Mouse (Mus musculus) heart, embryonic 13.5 days (tissue): Measurements from ENCODE around the gene Rala. TPM values are rescaled to one million over a fixed set of nuclear protein-coding genes. Genes with fewer than 3 reads are reported as not detected.

Source experiments
- ATAC-seq: fragments of 200-750 bp; cut with Nextera tagmentation; 2 replicates; pipeline ENCODE4 v1.8.0; 2017; ENCODE audit warnings: moderate TSS enrichment; ENCODE audit not compliant: insufficient number of reproducible peaks, low FRiP score, low TSS enrichment; ENCODE audit errors: extremely low read depth
- H3K27ac ChIP-seq: fragments of 300-500 bp; sonication (generic); replicated peaks from 2 replicates; pipeline ENCODE4 v1.5.1; 2015; ENCODE audit warnings: moderate library complexity, mild to moderate bottlenecking, inconsistent platforms
- H3K27me3 ChIP-seq: fragments of 300-500 bp; sonication (generic); replicated peaks from 2 replicates; pipeline ENCODE4 v1.6.1; 2015; ENCODE audit warnings: mild to moderate bottlenecking, inconsistent platforms
- H3K36me3 ChIP-seq: fragments of 300-500 bp; sonication (generic); 2 replicates; pipeline ENCODE4 v1.6.1; 2015; ENCODE audit warnings: mild to moderate bottlenecking, inconsistent platforms
- H3K4me1 ChIP-seq: fragments of 300-500 bp; sonication (generic); 2 replicates; pipeline ENCODE4 v1.6.1; 2015; ENCODE audit warnings: inconsistent platforms
- H3K4me2 ChIP-seq: fragments of 300-500 bp; sonication (generic); 2 replicates; pipeline ENCODE4 v1.6.1; 2015; ENCODE audit warnings: inconsistent platforms, mild to moderate bottlenecking, moderate library complexity
- H3K4me3 ChIP-seq: fragments of 300-500 bp; sonication (generic); 2 replicates; pipeline ENCODE4 v1.5.1; 2015; ENCODE audit warnings: moderate library complexity, mild to moderate bottlenecking, inconsistent platforms
- H3K9ac ChIP-seq: fragments of 300-500 bp; sonication (generic); 2 replicates; pipeline ENCODE4 v1.6.1; 2015; ENCODE audit warnings: inconsistent platforms, mild to moderate bottlenecking, moderate library complexity
- H3K9me3 ChIP-seq: fragments of 300-500 bp; sonication (generic); 2 replicates; pipeline ENCODE4 v1.6.1; 2016; ENCODE audit warnings: inconsistent platforms
- WGBS: fragments of 180-500 bp; shearing (Covaris S2); methylation state at CpG from one replicate; pipeline ENCODE4 v1.1.7; 2015; ENCODE audit warnings: mixed read lengths; 5-methylcytosine and 5-hydroxymethylcytosine counted together
- polyA plus RNA-seq: library from polyadenylated mRNA; unstranded; fragments of >200 nt; fragmentation: Nextera tagmentation; extraction: Ambion mirVana; gene quantifications from 2 replicates; pipeline ENCODE4 v1.2.1, GENCODE M21; 2015

Rala gene
- polyA plus RNA-seq, 1 experiment from 2014 or later, result 81.2 TPM

DNA sequence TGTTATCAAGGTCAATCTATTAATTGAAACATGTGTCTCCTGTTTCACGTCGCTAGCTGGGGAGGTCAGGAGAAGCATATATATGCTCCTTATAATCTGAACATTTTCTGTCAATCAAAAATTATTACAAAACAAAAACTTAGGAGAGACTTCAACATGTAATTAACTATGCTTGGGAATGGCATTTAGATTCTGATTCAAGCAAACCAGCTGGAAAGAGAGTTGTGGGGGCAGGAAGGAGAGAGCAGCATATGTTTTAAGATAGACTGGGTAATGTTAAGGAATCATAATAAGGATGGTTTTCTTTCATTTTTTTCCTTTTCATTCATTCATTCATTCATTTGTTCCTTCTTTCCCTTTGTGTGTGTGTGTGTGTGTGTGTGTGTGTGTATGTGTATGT, 77.3 kb downstream of the Rala start:
- 81% methylated on average over 2 of the region's 2 CpGs for WGBS
- Histone ChIP-seq H3K9me3 (0 out of 2 replicates have a peak, but pooled peaks cover 5% of the 10 kb centered on the region), H3K4me3 (no peak overlapping the region), H3K36me3 (no peaks in the 10 kb centered on the region), H3K27ac (no peak overlapping the region), H3K27me3 (no peaks in the 10 kb centered on the region), H3K9ac (no peak overlapping the region), H3K4me2 (no peak overlapping the region), H3K4me1 (0 out of 2 replicates have a peak, but pooled peaks cover 2% of the 10 kb centered on the region)
- ATAC-seq, result no peak

DNA sequence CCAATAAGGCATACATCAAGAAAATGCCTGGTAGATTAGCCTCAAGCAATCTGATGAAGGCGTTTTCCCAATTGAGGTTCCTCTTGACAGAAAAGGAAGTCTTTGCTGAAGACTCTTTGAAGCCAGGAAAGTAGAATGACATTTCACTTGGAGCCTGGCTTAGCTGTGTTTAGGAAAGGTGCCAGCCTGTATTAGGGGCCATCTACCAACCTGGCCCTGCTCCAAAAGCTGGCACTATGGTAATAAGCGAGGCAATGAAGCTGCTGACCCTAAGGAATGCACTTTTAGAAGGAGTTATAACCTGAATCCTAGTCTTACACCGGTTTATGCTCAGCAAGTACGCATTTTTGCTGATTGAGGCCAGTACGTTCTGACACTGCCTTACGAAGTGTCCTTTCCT, 83.5 kb downstream of the Rala start:
- Histone ChIP-seq H3K9me3 (no peaks in the 10 kb centered on the region), H3K9ac (no peak overlapping the region), H3K4me2 (no peak overlapping the region), H3K36me3 (no peaks in the 10 kb centered on the region), H3K27ac (no peak overlapping the region), H3K4me1 (peaks cover 15% of the 10 kb centered on the region), H3K4me3 (no peak overlapping the region), H3K27me3 (no peaks in the 10 kb centered on the region)
- no peak for ATAC-seq
- 77% methylated on average over 6 of the region's 6 CpGs for WGBS

DNA sequence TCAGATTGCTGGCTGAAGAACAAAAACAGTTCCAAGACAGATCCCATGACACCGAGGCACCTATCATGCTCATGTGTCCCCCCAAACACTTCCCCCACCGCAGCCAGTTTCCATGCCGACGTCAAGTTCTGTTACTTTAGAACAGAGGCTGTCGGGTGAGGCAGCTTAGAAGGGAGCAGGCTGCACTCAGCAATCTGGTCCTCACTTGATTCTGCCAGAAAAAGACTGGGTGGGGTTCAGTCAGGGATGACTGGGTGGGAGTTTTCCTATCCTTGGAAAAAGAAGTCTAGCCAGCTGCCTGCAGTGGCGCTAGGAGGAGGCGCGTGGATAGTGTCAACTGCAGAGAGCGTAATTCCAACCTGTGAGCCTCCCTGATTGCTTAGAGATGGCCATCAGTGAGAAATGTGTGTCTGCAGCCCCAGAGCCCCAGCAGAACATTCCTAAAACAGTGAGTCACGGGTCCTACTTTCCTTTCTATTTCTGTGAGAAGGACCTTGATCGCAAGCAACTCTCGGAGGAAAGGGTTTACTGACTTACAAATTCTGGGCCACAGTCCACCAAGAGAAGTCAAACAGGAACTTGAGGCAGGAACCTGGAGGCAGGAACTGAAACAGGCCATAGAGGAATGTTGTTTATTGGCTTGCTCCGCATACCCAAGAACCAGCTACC, 84.5 kb downstream of the Rala start:
- H3K4me1 ChIP-seq, result peaks cover 26% of the 10 kb centered on the region
- H3K36me3 ChIP-seq, result no peaks in the 10 kb centered on the region
- H3K4me3 ChIP-seq, result no peak overlapping the region
- no peak overlapping the region for H3K27ac ChIP-seq
- no peak overlapping the region for H3K4me2 ChIP-seq
- 49% methylated on average over 13 of the region's 13 CpGs for WGBS
- no peak for ATAC-seq
- H3K9ac ChIP-seq, result no peak overlapping the region
- no peaks in the 10 kb centered on the region for H3K9me3 ChIP-seq
- no peaks in the 10 kb centered on the region for H3K27me3 ChIP-seq

DNA sequence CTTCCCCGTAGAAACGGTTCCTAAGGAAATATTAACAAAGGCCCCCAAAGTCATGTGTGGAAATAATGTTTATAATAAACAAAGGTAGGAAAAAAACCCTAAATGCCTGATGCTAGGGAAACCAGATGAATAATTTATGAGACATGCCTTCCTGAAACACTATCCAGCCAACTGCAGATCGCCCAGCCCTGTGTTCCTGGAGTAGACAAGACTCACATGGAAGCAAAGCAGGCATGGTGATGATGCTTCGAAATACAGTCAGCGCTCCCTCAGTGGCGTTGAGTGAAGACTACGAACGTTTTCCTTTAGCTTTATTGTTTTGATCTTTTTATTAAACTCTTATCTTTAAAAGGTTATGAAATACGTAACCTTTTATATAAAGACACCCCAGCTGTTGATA, 87.0 kb downstream of the Rala start:
- WGBS, result 82% methylated on average over 9 of the region's 9 CpGs

DNA sequence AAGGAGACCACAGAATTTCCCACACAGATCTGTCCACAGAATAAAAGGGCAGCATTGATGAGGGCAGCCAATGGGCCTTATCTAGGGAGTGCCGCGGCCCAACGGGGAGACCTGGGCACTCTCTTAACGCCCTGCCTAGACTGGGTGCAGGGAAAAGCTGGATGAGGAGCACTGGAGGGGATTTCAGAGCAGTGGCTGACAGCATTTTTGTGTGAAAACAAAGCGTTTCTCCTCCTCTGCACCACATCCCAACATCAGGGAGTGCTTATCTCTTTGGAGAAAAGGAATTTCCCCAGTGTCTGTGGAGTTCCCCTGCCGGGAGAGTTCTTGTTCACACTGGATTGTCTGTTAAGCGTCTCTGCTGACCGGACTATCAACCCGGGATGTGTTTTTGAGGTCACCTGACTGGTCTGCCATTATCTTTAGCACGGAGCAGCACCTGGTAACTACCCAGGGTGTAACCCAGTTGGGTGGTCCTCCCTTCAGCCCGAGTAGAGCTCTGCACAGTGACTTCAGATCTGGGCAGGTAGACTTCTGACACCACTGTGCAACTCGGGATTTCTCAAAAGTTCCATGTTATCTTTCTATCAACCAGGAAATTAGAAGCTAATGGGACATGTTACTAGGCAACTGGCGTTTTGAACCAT, 88.4 kb downstream of the Rala start:
- H3K27ac ChIP-seq, result no peak overlapping the region
- ATAC-seq, result no peak; the same call in 1 of the 2 replicates
- 0 out of 2 replicates have a peak, but pooled peaks cover 8% of the 10 kb centered on the region for H3K9me3 ChIP-seq
- no peaks in the 10 kb centered on the region for H3K27me3 ChIP-seq
- peaks cover 26% of the 10 kb centered on the region for H3K4me1 ChIP-seq
- WGBS, result 4% methylated on average over 13 of the region's 13 CpGs
- H3K36me3 ChIP-seq, result no peaks in the 10 kb centered on the region
- H3K4me2 ChIP-seq, result peak overlapping the region; percentile 66
- H3K9ac ChIP-seq, result peak overlapping the region; percentile 55
- peak overlapping the region; percentile 31 for H3K4me3 ChIP-seq

More for the DNA sequence above, 87.0 kb downstream of the Rala start:
- peaks cover 26% of the 10 kb centered on the region for H3K4me1 ChIP-seq
- no peak overlapping the region for H3K27ac ChIP-seq
- no peak overlapping the region for H3K9ac ChIP-seq
- H3K27me3 ChIP-seq, result no peaks in the 10 kb centered on the region
- H3K4me2 ChIP-seq, result no peak overlapping the region
- no peak overlapping the region for H3K4me3 ChIP-seq
- 0 out of 2 replicates have a peak, but pooled peaks cover 8% of the 10 kb centered on the region for H3K9me3 ChIP-seq
- ATAC-seq, result no peak
- no peaks in the 10 kb centered on the region for H3K36me3 ChIP-seq

DNA sequence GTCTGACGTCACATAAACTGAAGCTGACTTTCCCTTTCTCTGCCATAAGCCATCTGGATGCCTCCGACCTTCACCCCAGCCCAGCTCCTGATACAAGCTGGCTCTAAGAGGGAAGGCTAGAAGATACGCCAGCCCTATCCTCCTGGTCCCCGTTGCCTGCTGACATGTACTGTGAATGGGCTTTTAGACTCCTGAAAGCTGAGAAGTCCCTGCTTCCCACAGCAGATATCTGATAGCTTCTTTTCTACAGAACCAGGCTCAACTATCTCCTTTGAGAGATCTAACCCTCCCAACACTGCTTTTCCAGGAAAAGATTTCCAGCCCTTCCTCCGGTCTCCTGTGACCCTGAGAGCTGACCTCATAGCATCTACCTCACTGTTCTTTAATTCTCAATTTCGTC, 89.3 kb downstream of the Rala start:
- Histone ChIP-seq H3K36me3 (no peaks in the 10 kb centered on the region), H3K9me3 (0 out of 2 replicates have a peak, but pooled peaks cover 8% of the 10 kb centered on the region), H3K4me3 (no peak overlapping the region), H3K27ac (no peak overlapping the region), H3K27me3 (no peaks in the 10 kb centered on the region), H3K4me2 (peak overlapping the region; percentile 66; the same call in 1 of the 2 replicates), H3K4me1 (peaks cover 26% of the 10 kb centered on the region), H3K9ac (no peak overlapping the region)
- ATAC-seq, result no peak
- 25% methylated on average over 6 of the region's 6 CpGs for WGBS

DNA sequence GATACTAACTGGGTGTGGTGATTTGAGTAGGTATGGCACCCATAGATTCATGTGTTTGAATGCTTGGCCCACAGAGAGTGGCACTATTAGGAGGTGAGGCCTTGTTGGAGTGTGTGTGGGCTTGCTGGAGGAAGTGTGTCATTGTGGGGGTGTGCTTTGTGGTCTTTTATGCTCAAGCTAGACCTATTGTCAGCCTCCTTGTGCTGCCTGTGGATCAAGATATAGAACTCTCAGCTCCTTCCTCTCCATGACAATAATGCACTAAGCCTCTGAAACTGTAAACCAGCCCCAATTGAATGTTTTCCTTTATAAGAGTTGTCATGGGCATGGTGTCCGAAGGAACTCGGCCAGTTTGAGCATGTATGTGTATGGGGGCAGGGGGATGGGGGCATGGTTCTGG, 100.7 kb downstream of the Rala start:
- Histone ChIP-seq H3K27me3 (no peaks in the 10 kb centered on the region), H3K4me2 (no peak overlapping the region), H3K9me3 (no peaks in the 10 kb centered on the region), H3K4me1 (peaks cover under 1% of the 10 kb centered on the region; the same call in 1 of the 2 replicates), H3K27ac (no peak overlapping the region), H3K36me3 (no peaks in the 10 kb centered on the region), H3K4me3 (no peak overlapping the region), H3K9ac (no peak overlapping the region)
- no peak for ATAC-seq
- 75% methylated on average over 2 of the region's 2 CpGs for WGBS

DNA sequence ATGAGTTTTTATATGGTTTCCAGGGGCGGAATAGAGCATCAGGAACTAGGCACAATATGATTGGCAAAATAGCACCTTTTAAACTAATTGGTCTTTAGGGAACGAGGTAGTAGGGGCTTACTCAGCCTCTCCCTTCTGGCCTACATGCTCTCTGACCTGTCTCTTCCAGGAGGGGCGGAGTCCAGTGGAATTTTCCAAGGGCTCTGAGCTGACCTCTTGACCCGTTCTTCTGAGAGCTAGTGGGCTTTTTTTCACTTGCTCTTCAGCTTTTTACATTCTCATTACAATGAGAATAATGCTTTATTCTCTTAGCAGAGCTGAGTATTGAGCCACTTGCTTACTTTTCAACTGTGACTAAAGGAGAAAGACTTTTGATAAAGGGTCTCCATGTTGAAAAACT, 101.3 kb downstream of the Rala start:
- no peak overlapping the region for H3K4me2 ChIP-seq
- H3K4me1 ChIP-seq, result peaks cover 7% of the 10 kb centered on the region; the same call in 1 of the 2 replicates
- H3K9me3 ChIP-seq, result no peaks in the 10 kb centered on the region
- H3K27ac ChIP-seq, result no peak overlapping the region
- H3K27me3 ChIP-seq, result no peaks in the 10 kb centered on the region
- ATAC-seq, result no peak
- no peaks in the 10 kb centered on the region for H3K36me3 ChIP-seq
- 58% methylated on average over 4 of the region's 4 CpGs for WGBS
- H3K4me3 ChIP-seq, result no peak overlapping the region
- no peak overlapping the region for H3K9ac ChIP-seq

DNA sequence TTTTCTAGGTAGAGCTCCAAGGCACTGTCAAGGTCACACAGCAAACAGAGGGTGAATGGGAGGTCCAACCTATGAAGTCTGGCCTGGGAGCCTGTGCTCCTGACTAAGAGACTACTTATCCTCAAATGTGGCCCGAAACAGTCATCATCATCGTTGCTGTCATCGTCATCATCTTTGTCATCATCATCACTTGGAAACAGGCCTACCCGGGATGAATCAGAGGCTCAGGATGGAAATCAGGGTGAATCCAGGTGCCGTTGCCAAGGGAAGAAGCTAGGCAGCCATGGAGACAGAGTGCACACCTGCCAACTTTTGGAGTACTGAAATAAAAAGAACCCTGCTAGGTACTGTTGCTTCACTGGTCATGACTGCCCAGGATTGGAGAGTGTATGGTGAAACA, 104.9 kb downstream of the Rala start:
- no peak overlapping the region for H3K4me3 ChIP-seq
- peak overlapping the region; percentile 21 for H3K4me2 ChIP-seq
- peaks cover 8% of the 10 kb centered on the region; the same call in 1 of the 2 replicates for H3K4me1 ChIP-seq
- no peak overlapping the region for H3K27ac ChIP-seq
- H3K36me3 ChIP-seq, result no peaks in the 10 kb centered on the region
- ATAC-seq, result no peak
- no peaks in the 10 kb centered on the region for H3K9me3 ChIP-seq
- no peak overlapping the region for H3K9ac ChIP-seq
- no peaks in the 10 kb centered on the region for H3K27me3 ChIP-seq
- 70% methylated on average over 5 of the region's 5 CpGs for WGBS

DNA sequence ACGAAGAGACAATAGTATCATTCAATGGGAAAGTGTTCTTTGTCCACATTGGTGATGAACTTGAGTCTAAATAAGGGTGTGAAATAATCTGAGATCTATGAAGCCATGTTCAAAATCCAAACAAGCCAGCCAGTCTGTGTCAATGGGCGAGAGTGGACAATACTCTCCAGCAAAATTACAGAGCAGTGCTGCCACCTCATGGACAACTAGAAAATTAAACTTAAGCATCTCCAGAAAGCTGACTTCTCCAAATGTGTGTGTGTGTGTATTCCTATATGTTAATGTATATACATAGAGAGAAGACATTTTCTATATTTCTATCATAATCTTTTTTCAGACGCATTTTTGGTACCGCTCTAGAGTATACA, 105.6 kb downstream of the Rala start:
- H3K4me3 ChIP-seq, result no peak overlapping the region
- H3K27ac ChIP-seq, result no peak overlapping the region
- no peaks in the 10 kb centered on the region for H3K27me3 ChIP-seq
- H3K9ac ChIP-seq, result no peak overlapping the region
- no peak for ATAC-seq
- WGBS, result 28% methylated on average over 4 of the region's 4 CpGs
- peaks cover 8% of the 10 kb centered on the region; the same call in 1 of the 2 replicates for H3K4me1 ChIP-seq
- H3K9me3 ChIP-seq, result no peaks in the 10 kb centered on the region
- no peaks in the 10 kb centered on the region for H3K36me3 ChIP-seq
- H3K4me2 ChIP-seq, result no peak overlapping the region

DNA sequence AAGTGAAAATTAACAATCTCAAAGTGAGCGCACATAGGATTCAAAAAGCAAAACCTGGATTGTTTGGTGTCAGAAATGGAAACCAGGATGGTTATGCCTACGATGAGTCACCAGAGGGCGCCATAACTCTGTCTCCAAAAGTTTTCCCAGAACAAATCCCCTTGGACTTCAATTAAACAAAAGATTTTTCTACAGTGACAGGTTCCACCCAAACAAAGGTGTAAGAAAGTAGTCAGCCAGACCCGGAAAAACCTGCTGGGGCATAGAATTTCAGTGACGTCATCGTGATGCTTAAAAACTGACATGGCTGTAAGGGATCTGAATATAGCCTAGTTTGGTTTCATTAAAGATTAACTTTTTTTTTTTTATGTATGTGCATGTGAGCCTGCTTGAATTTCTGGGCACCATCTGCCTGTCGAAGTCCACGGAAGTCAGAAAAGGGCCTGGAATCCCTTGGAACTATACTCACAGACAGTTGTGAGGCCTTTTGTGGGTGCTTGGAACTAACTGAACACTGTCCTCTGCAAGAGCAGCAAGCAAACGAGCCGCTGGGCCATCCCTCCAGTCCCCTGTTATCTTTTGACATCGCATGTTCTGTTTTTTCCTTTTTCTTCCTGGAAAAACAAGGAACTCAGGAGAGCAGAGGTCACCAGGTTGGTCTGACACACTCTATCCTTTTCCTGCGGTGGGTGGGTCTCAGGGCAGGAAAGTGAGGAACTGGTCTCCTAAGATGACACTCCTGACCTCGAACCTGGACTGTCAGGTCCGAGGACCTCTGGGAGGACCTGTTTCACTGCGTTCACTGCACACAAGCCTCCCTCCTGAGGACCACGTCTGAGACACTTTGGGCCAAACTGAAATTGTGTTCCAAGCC, 106.2 kb downstream of the Rala start:
- H3K4me1 ChIP-seq, result peaks cover 8% of the 10 kb centered on the region; the same call in 1 of the 2 replicates
- H3K9me3 ChIP-seq, result no peaks in the 10 kb centered on the region
- no peak overlapping the region for H3K4me2 ChIP-seq
- no peaks in the 10 kb centered on the region for H3K27me3 ChIP-seq
- H3K36me3 ChIP-seq, result no peaks in the 10 kb centered on the region
- WGBS, result 37% methylated on average over 16 of the region's 16 CpGs
- 0 out of 2 replicates have a peak overlapping the region, but pooled peaks have one; percentile 19 for H3K9ac ChIP-seq
- no peak overlapping the region for H3K4me3 ChIP-seq
- no peak overlapping the region for H3K27ac ChIP-seq
- ATAC-seq, result no peak
